Mouse (Mus musculus) ovary, postnatal 10 days (tissue): ENCODE data around the gene Ttn.

Source experiments
- DNase-seq: peaks from one replicate; pipeline ENCODE4 v3.0.0; 2022; ENCODE audit warnings: low spot score

Ttn gene

GRCm38 (mm10) chr2:76655982-76656381, 326.4 kb downstream of the Ttn start:
- DNase-seq: no peak

GRCm38 (mm10) chr2:76655444-76655843, 326.9 kb downstream of the Ttn start:
- DNase-seq: no peak

- DNase-seq: no peak
Observed at GRCm38 (mm10) chr2:76654646-76655045, 327.7 kb downstream of the Ttn start.
